Mouse (Mus musculus): Measurements from ENCODE around the gene Gpx8. TPM values are rescaled to one million over a fixed set of nuclear protein-coding genes. Genes with fewer than 3 reads are reported as not detected.

The Gpx8 gene
- polyA plus RNA-seq (2012; rRNA removed), result 43.2 and 53.4 TPM in 2 replicates

GRCm38 (mm10) chr13:113046211-113046883 lies at the start of gene Gpx8:
Gpx8 (minus strand) TSS chr13:113046410.

GRCm38 (mm10) chr13:113034950-113035421 lies 11.2 kb downstream of the Gpx8 start, which contains the start of gene Cdc20b:
Cdc20b (plus strand) TSS chr13:113035111.

GRCm38 (mm10) chr13:112993531-112994152 lies 52.6 kb downstream of the Gpx8 start, which contains the start of gene Mcidas:
Mcidas (plus strand) TSS chr13:112993845.

Other genes starting within 250 kb of the Gpx8 start
- gene Plpp1, start 245.6 kb downstream of the Gpx8 start, polyA plus RNA-seq (2012; rRNA removed), result 28.9 and 35.1 TPM in 2 replicates
- gene Mtrex, start 119.0 kb downstream of the Gpx8 start, polyA plus RNA-seq (2012; rRNA removed), result 59.4 and 67.2 TPM in 2 replicates
- 15.1 and 17.5 TPM in 2 replicates for gene Dhx29, start 119.0 kb downstream of the Gpx8 start, polyA plus RNA-seq (2012; rRNA removed)
- gene Ccno, start 58.6 kb downstream of the Gpx8 start, polyA plus RNA-seq (2012; rRNA removed), result 3.0 and 3.2 TPM in 2 replicates
- 1.1 TPM in 2 replicates for gene Mcidas, start 52.6 kb downstream of the Gpx8 start, polyA plus RNA-seq (2012; rRNA removed)
- 1.0 and 1.2 TPM in 2 replicates for gene Cdc20b, start 11.3 kb downstream of the Gpx8 start, polyA plus RNA-seq (2012; rRNA removed)
- gene Gzma, start 54.6 kb upstream of the Gpx8 start, polyA plus RNA-seq (2012; rRNA removed), result not detected in 2 replicates
- 0.92 and 1.1 TPM in 2 replicates for gene Esm1, start 163.2 kb upstream of the Gpx8 start, polyA plus RNA-seq (2012; rRNA removed)
- not detected in 2 replicates for gene Gzmk, start 179.5 kb upstream of the Gpx8 start, polyA plus RNA-seq (2012; rRNA removed)
- gene BC067074, start 246.7 kb upstream of the Gpx8 start, polyA plus RNA-seq (2012; rRNA removed), result 2.1 and 5.2 TPM in 2 replicates

All from central nervous system, embryonic 14 days (tissue).